Mouse (Mus musculus): Measurements from ENCODE around the gene Secisbp2. TPM values are rescaled to one million over a fixed set of nuclear protein-coding genes. Genes with fewer than 3 reads are reported as not detected.

Secisbp2 gene
- polyA plus RNA-seq (2014; fragmentation: Nextera tagmentation; extraction: Ambion mirVana) = 29.2 and 29.8 TPM in 2 replicates

DNA sequence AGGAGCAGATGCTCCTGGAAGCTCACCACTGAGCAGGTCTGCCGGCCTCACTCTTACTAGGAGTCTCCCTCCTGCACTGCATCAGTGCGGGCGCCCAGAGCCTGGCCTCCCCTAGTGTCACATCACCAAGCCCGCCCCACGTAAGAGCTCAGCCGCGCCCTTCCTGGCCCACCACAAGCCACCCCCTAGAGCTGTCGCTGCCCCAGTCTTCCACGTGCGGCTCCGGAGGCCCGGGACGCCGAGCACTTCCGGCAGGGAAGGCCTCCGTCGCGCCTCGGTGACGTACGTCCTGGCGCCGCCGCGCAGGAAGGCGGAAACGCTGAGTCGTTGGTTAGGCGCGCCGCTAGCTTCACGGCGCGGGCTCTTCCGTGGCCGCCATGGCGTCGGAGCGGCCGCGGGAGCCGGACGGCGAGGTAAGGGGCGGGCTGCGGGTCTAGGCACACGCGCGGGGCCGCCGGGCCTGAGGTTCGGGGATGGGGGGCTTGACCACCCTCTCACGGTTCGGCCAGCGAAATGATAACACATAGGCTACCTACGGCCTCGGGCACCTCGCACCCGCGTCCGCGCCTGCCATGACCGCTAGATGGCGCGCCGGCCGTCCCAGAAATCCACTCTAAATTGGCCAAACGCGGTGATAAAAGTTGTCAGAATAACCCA is at the start of gene Secisbp2:
Gene Secisbp2 (plus strand): TSS at position 290 of the 657 bp plus-strand sequence.
- under 1% methylated on average over 69 of the region's 69 CpGs for WGBS
- H3K4me1 ChIP-seq (ENCODE audit: control insufficient read depth, insufficient read depth, low read length) = peaks cover 4% of the 10 kb centered on the region; the same call in 1 of the 2 replicates
- peak within 1 kb of the TSS; percentile 61 for H3K4me2 ChIP-seq (ENCODE audit: low read depth)
- no peaks in the 10 kb centered on the region for H3K9me3 ChIP-seq (ENCODE audit: control insufficient read depth, low read length)
- H3K27me3 ChIP-seq (ENCODE audit: control insufficient read depth, insufficient read depth, low read length) = no peaks in the 10 kb centered on the region
- DNase-seq (ENCODE audit: low spot score) = peak; percentile 95
- H3K9ac ChIP-seq (ENCODE audit: low read length) = peak within 1 kb of the TSS; percentile 84
- H3K36me3 ChIP-seq (ENCODE audit: control insufficient read depth, insufficient read depth, low read length) = peaks cover 17% of the 10 kb centered on the region
- H3K27ac ChIP-seq (ENCODE audit: low read depth, low read length) = peak within 1 kb of the TSS; percentile 39
- ATAC-seq (ENCODE audit: insufficient read depth, low FRiP score, low TSS enrichment) = peak; percentile 94
- H3K4me3 ChIP-seq (ENCODE audit: low read depth, low read length) = peak within 1 kb of the TSS; percentile 68

GRCm38 (mm10) chr13:51602764-51603163 is 48.7 kb upstream of the Secisbp2 start:
- no peak overlapping the region for H3K4me2 ChIP-seq (ENCODE audit: low read depth)
- no peak overlapping the region for H3K4me3 ChIP-seq (ENCODE audit: low read depth, low read length)
- no peak overlapping the region for H3K27ac ChIP-seq (ENCODE audit: low read depth, low read length)
- H3K36me3 ChIP-seq (ENCODE audit: control insufficient read depth, insufficient read depth, low read length) = no peaks in the 10 kb centered on the region
- peak; percentile 48; the same call in 1 of the 2 replicates for ATAC-seq (ENCODE audit: insufficient read depth, low FRiP score, low TSS enrichment)
- no peak for DNase-seq (ENCODE audit: low spot score)
- no peaks in the 10 kb centered on the region for H3K9me3 ChIP-seq (ENCODE audit: control insufficient read depth, low read length)
- H3K4me1 ChIP-seq (ENCODE audit: control insufficient read depth, insufficient read depth, low read length) = 0 out of 2 replicates have a peak, but pooled peaks cover 5% of the 10 kb centered on the region
- H3K27me3 ChIP-seq (ENCODE audit: control insufficient read depth, insufficient read depth, low read length) = no peaks in the 10 kb centered on the region
- 80% methylated on average over 8 of the region's 8 CpGs for WGBS
- no peak overlapping the region for H3K9ac ChIP-seq (ENCODE audit: low read length)

GRCm38 (mm10) chr13:51603221-51603893 is 48.1 kb upstream of the Secisbp2 start:
- 0 out of 2 replicates have a peak, but pooled peaks cover 5% of the 10 kb centered on the region for H3K4me1 ChIP-seq (ENCODE audit: control insufficient read depth, insufficient read depth, low read length)
- WGBS = 36% methylated on average over 16 of the region's 16 CpGs
- peak overlapping the region; percentile 25; the same call in 1 of the 2 replicates for H3K4me2 ChIP-seq (ENCODE audit: low read depth)
- no peaks in the 10 kb centered on the region for H3K27me3 ChIP-seq (ENCODE audit: control insufficient read depth, insufficient read depth, low read length)
- H3K4me3 ChIP-seq (ENCODE audit: low read depth, low read length) = no peak overlapping the region
- peak overlapping the region; percentile 9; the same call in 1 of the 2 replicates for H3K9ac ChIP-seq (ENCODE audit: low read length)
- ATAC-seq (ENCODE audit: insufficient read depth, low FRiP score, low TSS enrichment) (peak; percentile 60; the same call in 1 of the 2 replicates), DNase-seq (ENCODE audit: low spot score) (peak; percentile 66)
- no peaks in the 10 kb centered on the region for H3K36me3 ChIP-seq (ENCODE audit: control insufficient read depth, insufficient read depth, low read length)
- no peak overlapping the region for H3K27ac ChIP-seq (ENCODE audit: low read depth, low read length)
- H3K9me3 ChIP-seq (ENCODE audit: control insufficient read depth, low read length) = no peaks in the 10 kb centered on the region

DNA sequence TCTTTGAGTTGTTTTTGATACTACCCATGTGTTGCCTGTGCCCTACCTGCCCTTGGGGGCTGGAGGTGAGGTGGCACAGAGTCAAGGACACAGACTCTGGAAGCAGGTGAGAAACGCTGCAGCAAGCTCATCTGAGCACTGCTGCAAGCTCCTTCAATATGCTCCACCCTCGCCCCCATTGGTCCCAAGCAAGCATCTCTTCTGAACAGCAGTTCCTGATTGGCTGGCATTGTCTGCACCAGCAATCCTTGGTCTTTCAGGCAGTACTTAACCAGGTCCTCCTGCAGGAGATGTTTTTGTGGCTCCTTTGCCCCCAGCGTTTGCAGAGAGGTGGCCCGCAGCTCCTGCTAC is 47.6 kb upstream of the Secisbp2 start:
- WGBS = 43% methylated on average over 4 of the region's 4 CpGs
- no peak overlapping the region for H3K4me3 ChIP-seq (ENCODE audit: low read depth, low read length)
- no peaks in the 10 kb centered on the region for H3K36me3 ChIP-seq (ENCODE audit: control insufficient read depth, insufficient read depth, low read length)
- H3K4me2 ChIP-seq (ENCODE audit: low read depth) = no peak overlapping the region
- ATAC-seq (ENCODE audit: insufficient read depth, low FRiP score, low TSS enrichment) (no peak), DNase-seq (ENCODE audit: low spot score) (no peak)
- H3K27me3 ChIP-seq (ENCODE audit: control insufficient read depth, insufficient read depth, low read length) = no peaks in the 10 kb centered on the region
- H3K27ac ChIP-seq (ENCODE audit: low read depth, low read length) = no peak overlapping the region
- H3K4me1 ChIP-seq (ENCODE audit: control insufficient read depth, insufficient read depth, low read length) = 0 out of 2 replicates have a peak, but pooled peaks cover 5% of the 10 kb centered on the region
- H3K9ac ChIP-seq (ENCODE audit: low read length) = no peak overlapping the region
- H3K9me3 ChIP-seq (ENCODE audit: control insufficient read depth, low read length) = no peaks in the 10 kb centered on the region

- Histone ChIP-seq H3K4me1 (ENCODE audit: control insufficient read depth, insufficient read depth, low read length) (no peaks in the 10 kb centered on the region), H3K9ac (ENCODE audit: low read length) (no peak overlapping the region), H3K27ac (ENCODE audit: low read depth, low read length) (no peak overlapping the region), H3K36me3 (ENCODE audit: control insufficient read depth, insufficient read depth, low read length) (no peaks in the 10 kb centered on the region), H3K9me3 (ENCODE audit: control insufficient read depth, low read length) (no peaks in the 10 kb centered on the region), H3K4me3 (ENCODE audit: low read depth, low read length) (no peak overlapping the region), H3K27me3 (ENCODE audit: control insufficient read depth, insufficient read depth, low read length) (no peaks in the 10 kb centered on the region), H3K4me2 (ENCODE audit: low read depth) (no peak overlapping the region)
- ATAC-seq (ENCODE audit: insufficient read depth, low FRiP score, low TSS enrichment) (no peak), DNase-seq (ENCODE audit: low spot score) (no peak)
- 95% methylated on average over 6 of the region's 7 CpGs for whole genome bisulfite sequencing
These were observed 42.3 kb upstream of the Secisbp2 start for GRCm38 (mm10) chr13:51609231-51609630.

GRCm38 (mm10) chr13:51611060-51611459 is 40.4 kb upstream of the Secisbp2 start:
- peak; percentile 29 for DNase-seq (ENCODE audit: low spot score)
- H3K4me1 ChIP-seq (ENCODE audit: control insufficient read depth, insufficient read depth, low read length) = no peaks in the 10 kb centered on the region
- no peaks in the 10 kb centered on the region for H3K36me3 ChIP-seq (ENCODE audit: control insufficient read depth, insufficient read depth, low read length)
- 40% methylated on average over 9 of the region's 9 CpGs for WGBS
- H3K27ac ChIP-seq (ENCODE audit: low read depth, low read length) = no peak overlapping the region
- no peak overlapping the region for H3K4me2 ChIP-seq (ENCODE audit: low read depth)
- no peak overlapping the region for H3K4me3 ChIP-seq (ENCODE audit: low read depth, low read length)
- H3K27me3 ChIP-seq (ENCODE audit: control insufficient read depth, insufficient read depth, low read length) = no peaks in the 10 kb centered on the region
- H3K9me3 ChIP-seq (ENCODE audit: control insufficient read depth, low read length) = no peaks in the 10 kb centered on the region
- ATAC-seq (ENCODE audit: insufficient read depth, low FRiP score, low TSS enrichment) = no peak
- H3K9ac ChIP-seq (ENCODE audit: low read length) = no peak overlapping the region

DNA sequence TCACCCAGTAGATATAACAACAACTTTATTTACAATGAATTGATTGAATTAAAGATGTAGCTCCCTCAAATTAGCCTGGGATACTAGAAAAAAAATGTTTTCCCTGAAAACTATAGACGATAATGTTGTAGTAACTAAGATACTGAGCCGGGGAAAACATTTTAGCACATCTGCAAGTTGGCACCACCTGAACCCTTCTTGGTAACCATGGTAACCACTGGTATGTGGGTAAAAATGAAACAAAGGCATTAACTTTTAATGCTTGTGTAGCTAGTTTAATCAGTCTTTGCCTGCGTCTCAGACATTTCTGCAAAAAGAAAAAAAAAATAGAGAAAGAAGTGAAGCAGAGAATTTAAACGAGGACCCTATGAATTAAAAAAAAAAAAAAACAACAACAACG is 40.0 kb upstream of the Secisbp2 start:
- Histone ChIP-seq H3K4me3 (ENCODE audit: low read depth, low read length) (no peak overlapping the region), H3K4me2 (ENCODE audit: low read depth) (no peak overlapping the region), H3K4me1 (ENCODE audit: control insufficient read depth, insufficient read depth, low read length) (no peaks in the 10 kb centered on the region), H3K27ac (ENCODE audit: low read depth, low read length) (no peak overlapping the region), H3K36me3 (ENCODE audit: control insufficient read depth, insufficient read depth, low read length) (no peaks in the 10 kb centered on the region), H3K9me3 (ENCODE audit: control insufficient read depth, low read length) (no peaks in the 10 kb centered on the region), H3K9ac (ENCODE audit: low read length) (no peak overlapping the region), H3K27me3 (ENCODE audit: control insufficient read depth, insufficient read depth, low read length) (no peaks in the 10 kb centered on the region)
- WGBS = 64% methylated on average over 5 of the region's 5 CpGs
- DNase-seq (ENCODE audit: low spot score) = no peak
- no peak for ATAC-seq (ENCODE audit: insufficient read depth, low FRiP score, low TSS enrichment)

GRCm38 (mm10) chr13:51615815-51616214 is 35.7 kb upstream of the Secisbp2 start:
- WGBS = 75% methylated on average over 10 of the region's 10 CpGs
- ATAC-seq (ENCODE audit: insufficient read depth, low FRiP score, low TSS enrichment) = no peak
- H3K27ac ChIP-seq (ENCODE audit: low read depth, low read length) = no peak overlapping the region

More at GRCm38 (mm10) chr13:51615815-51616214, 35.7 kb upstream of the Secisbp2 start:
- Histone ChIP-seq H3K9me3 (ENCODE audit: control insufficient read depth, low read length) (no peaks in the 10 kb centered on the region), H3K4me3 (ENCODE audit: low read depth, low read length) (no peak overlapping the region), H3K36me3 (ENCODE audit: control insufficient read depth, insufficient read depth, low read length) (no peaks in the 10 kb centered on the region), H3K4me2 (ENCODE audit: low read depth) (no peak overlapping the region), H3K27me3 (ENCODE audit: control insufficient read depth, insufficient read depth, low read length) (no peaks in the 10 kb centered on the region), H3K9ac (ENCODE audit: low read length) (no peak overlapping the region), H3K4me1 (ENCODE audit: control insufficient read depth, insufficient read depth, low read length) (no peaks in the 10 kb centered on the region)
- no peak for DNase-seq (ENCODE audit: low spot score)

All from neural tube, embryonic 11.5 days (tissue).